Mouse (Mus musculus) kidney, adult 18-20 months (tissue): ENCODE data around the gene Gyg.
A peak's percentile ranks its signal among the peaks of the same experiment; 100 is the strongest.

Experiments used
- DNase-seq: peaks from one replicate; pipeline ENCODE4 v3.0.0; 2021

The Gyg gene

DNA sequence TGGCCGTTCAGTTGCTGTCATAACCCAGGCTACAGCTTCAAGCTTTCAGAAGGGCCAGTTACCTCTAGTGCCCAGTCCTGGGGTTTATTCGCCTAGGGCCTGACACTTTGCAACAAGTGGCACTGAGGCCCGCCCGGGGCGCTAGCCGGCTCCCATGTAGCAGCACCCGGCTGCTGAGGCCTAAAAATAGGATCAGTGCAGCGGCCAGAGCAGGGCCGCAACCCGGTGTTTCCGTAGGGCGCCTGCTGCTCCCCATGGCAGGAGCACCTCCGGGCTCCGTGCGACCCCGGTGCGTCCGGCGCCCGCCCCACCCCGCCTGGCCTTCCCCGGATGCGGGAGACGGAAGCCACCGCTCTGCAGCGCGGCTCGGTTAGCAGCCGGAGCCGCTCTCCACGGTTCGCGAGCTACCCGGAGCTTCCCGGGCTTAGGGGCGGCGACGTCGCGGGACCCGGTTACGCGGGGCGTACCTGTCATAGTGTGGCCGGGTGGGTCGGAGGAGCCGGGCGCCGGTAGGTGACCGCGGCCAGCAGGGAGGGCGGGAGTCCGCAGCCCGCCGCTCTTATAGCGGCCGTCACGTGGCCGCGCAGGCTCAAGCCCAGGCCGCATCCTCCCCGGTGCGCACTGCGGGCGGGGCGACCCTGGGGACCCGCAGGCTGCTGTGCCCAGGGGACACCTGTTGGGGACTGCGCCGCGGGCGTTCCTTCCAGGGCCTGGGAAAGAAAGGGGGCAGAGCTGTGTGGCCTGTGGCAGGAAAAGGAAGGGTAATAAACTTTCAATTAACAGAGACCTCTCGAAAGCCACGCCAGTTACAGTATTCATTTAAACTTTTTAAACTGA is at the start of gene Gyg:
Gene Gyg (minus strand): TSS at position 787 of the 837 bp plus-strand sequence.
- peak; percentile 80 for DNase-seq

DNA sequence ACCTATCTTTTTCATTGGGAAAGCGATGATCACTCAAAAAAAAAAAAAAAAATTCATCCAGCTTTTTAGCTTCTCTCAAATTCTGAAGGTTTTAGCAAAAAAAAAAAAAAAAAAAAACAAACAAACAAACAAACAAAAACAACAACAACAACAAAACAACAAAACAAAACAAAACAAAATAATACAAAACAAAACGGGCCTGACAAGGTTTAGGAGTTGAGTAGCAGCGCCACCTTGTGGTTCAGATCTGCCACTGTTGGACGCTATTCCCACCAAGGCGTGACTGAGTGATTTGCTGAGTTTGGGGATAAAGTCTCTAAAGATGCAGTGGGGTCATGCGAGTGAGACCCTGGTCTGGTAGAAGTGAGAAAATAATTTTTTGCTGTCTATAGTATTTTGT is 43.8 kb upstream of the Gyg start:
- peak; percentile 57 for DNase-seq

DNA sequence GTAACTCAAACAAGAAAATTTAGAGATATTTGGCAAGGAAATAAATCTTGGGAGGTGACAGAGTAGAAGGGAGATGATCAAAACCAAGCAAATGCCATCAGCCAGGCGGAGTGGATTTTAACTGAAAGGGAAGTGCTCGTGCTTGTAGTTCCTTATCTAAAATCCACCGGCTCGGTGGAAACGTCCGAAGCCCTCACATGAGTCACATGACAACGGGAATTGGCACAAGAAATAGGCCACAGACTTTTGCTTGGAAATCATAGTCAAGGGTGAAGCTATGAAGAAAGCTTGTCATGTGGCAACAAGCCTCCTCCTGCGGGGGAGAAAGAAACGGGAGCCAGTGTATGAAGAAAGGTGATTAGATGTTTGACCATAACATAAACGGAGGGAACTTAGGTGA is 42.8 kb upstream of the Gyg start:
- DNase-seq: no peak

DNA sequence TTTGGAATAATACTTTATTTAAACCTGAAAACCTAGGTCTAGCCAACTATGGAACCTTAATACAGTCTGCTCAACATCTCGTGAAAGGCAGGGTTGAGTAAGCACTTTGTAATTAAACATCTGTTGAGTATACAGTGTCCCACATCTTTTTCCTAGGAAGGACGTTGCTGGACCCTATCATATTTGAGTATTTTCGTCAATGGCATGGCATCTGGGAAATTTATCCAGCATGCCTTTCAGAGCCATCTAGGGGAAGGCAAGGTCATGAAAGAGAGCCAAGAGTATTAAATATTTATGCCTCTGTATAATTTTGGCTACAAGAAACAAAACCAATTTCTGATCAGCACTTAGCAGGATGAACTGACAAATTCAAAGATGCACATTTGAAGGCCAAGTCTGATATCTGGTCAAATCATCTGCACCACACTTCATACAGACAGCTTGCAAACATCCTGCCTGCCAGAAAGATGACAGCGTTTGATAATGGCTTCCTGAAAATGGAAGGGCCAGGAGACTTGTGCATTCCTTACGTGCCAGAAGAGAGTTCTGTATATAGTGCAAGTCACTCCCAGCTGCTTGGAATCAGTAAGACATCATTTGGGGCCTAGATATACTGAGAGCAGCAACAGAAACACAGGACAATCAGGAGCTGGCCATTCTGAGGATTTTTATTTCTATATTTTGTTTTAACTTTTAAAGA is 34.0 kb upstream of the Gyg start:
- no peak for DNase-seq

DNA sequence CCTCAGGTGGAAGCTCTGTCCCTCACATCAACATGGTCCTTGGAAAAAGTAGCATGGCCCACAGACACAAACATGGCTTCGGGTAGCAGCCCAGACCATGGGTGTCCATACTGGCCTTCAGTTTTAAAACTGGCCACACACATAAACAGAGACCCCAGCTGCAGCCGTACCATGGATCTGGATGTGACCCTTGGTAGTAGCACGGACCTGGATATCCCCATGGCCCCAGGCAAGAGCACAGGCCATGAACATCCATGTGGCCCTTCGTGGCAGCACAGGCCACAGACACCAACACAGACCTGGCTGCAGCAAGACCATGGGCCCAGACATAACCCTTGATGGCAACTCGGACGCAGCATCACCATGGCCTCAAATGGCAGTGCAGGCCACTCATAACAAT is 17.3 kb upstream of the Gyg start:
- no peak for DNase-seq

DNA sequence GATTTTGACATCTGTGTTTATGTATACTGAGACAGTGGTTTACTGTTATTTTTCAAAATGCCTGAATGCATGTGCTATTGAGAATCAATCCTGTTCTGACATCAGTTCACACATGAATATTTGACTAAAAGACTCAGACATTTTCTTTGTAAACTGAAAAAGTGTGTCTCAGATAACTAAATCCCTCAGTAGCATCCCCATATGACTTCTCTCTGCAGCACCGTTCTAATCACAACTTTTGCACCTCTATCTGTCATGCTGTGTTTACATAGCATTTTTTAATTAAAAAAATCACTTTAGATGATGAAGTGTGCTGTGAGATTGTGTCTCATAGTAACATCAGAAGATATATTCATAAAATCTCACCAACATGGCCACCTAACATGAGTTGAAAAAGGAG is 12.4 kb upstream of the Gyg start:
- DNase-seq: no peak

DNA sequence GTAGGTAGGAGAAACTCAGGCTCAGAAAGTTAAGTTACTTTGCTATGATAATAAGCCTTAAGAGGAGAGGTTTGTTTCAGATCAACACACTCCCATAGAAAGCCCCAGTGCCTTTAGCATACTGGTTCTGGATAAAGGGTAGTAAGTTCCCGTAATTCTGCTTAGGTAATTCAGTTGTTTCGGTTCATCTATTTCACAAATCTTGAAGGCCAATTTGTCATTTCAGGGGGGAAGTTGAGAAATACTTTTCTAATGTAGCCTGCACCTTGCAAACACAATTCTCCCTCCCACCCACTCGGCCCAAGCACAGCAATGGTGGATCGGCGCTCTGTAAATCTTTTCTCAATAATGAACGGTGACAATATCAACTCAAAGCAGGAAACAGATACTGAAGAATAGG is 359 bp upstream of the Gyg start:
- no peak for DNase-seq

DNA sequence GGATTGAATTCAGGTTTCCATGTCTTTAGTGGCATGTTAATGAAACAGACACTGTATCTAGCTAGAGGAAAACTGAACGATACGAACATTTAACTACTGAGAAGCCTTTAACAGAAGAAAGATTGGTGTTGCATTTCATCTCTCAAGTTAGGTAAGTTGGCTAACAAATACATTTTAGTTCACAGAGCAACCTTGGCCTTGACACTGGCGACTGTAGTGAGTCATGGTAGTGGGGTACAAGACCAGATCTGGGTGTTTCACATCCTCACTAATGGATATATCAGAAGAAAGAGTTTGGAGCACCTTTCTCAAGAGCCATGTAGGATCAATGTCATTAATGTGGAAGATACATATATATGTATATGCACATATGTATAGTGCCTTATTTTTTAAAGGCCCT is 3.5 kb downstream of the Gyg start:
- no peak for DNase-seq

DNA sequence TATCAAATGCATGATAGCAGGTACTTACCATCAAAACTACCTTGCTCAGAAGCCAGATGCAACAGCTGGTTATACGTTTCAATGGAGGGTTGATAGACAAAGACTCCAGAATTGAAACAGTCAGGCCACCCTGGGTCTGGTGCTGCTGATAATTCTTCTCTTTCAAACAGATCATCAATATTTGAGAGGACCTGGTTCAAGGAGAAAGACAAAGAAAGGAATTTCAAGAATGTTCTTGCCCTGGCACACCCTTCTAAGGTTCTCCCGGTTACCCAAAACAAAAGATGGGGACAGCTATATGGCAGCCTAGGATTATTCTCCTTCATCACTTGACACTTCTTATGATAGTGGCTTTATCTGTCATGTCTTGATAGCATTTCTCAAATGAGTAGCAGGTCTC is 4.6 kb downstream of the Gyg start:
- no peak for DNase-seq

DNA sequence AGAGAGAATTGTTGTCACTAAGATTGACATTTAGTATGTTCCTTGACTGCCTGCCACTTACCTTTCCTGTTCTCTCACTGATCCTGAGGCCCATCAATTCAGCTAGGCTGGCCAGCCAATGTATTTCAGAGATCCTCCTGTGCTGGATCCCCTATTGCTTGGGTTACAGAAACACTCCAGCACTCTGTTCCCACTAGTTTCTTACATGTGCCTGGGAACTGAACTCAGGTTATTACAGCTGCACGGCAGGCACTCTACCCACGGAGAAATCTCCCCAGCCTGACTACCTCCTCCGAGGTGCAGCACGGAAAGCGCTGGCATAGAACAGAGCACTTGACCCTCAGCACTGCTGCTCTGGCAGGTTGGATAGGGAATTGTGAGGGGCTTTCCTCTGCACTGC is 7.5 kb downstream of the Gyg start:
- DNase-seq: no peak

DNA sequence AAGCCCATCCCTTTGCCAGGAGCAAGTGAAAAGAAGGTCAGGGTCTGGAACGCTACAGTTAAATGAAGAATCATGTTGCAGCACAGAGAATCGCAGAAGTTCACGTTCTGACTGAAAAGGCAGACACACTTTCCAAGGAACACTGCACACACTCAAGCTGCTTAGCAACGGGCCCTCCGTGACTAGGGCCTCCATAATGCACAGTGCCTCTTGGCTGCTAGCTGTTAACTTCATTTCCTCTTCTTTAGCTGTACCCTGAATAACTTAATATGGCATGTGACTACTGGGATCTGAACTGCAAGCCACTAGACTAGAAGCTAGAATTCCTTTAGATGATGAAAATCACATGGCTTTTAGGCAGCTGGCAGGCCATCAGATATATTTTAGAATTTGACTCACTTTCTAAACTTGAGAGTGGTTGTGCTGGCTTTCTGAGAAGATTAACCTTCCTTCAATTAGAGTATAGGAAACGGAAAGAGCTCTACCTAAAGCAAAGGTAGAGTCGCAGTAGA is 8.2 kb downstream of the Gyg start:
- no peak for DNase-seq

DNA sequence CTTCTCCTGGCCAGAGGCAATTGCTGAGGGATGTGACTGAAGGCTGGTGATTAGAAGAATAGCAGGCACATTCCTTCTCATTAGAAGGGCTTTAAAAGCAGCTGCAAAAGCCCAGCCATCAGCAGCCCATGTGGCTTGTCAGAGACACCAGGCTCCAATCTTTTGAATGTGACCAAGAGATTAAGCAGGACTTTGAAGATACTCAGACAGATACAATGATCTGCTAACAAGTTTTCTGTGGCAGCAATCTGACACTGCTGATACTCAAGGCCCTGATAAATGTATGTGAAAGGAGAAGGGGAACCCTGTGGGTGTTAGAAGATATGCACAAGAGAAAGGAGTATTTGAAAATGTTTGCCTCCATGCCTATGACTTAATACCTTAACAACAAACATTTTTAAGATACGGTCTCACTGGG is 9.4 kb downstream of the Gyg start:
- no peak for DNase-seq

DNA sequence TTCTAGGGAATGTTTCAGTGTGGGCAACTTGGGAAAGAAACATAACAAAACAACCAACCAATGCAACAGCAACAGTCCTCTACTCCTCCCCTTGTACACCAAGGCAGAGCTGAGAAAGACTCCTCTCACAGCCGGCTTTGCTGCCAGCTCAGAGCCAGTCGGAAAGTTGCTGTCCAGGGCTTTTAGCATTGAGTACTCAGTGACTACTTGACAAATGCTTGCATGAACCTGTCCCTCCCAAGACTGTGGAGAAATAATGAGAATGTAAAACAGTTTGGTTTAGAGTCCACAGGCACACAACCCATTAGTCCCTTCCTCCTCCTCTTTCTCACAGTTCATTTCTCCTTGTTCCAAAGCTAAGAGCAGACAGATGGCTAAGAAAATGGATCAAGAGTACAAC is 10.7 kb downstream of the Gyg start:
- no peak for DNase-seq

DNA sequence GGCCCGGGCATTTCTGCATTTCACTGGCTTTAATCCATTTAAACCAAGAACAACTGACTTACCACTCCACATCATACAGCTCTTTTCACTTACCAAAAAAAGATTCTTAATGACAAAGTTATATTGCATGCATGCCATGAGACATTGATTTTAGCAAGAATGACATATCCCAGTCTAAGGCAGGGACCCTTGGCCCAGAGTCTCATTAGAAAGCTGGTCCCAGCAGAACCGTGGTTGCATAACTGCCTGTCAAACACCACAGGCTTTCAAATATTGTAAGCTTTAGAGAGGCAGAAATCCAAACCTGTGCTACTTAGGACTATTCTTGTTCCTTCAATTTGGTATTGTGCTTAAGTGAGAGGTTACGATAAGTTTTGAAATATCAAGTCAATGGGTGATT is 11.4 kb downstream of the Gyg start:
- DNase-seq: no peak

DNA sequence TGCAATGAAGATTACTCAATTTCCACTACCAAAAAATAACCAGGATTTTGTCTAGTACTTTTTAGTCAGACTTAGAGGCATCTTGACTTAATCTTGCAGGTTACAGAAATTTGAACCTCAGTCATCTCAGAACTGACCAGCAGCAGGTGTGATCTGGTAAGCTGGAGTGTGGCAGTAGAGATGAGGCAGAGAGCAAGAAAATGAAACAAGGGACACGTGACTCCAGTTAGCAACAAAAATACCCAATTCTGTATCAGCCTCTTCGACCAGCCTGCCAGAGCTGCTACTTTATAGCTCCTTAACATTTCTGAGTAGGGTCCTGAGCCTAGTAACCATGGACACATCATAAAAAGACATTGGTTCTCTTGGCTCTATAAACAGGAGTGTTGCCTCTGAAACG is 12.5 kb downstream of the Gyg start:
- no peak for DNase-seq

DNA sequence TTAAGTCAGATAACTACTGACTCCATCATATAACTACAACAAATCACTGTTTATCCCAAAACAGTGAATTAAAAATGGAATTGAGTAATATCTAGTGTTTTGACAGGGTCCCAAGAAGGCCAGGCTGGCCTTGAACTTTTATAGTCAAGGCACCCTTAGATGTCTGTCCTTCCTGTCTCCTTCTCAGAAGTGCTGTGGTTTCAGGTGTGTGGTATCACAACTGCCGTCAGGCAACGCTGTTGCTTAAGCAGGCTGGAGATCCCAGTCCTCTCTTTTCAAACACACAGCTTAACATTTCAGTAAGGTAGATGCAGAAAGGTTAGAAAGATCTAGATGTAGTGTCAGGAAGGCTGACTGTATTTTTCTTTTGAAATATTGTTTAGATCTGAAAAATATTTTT is 13.0 kb downstream of the Gyg start:
- no peak for DNase-seq

DNA sequence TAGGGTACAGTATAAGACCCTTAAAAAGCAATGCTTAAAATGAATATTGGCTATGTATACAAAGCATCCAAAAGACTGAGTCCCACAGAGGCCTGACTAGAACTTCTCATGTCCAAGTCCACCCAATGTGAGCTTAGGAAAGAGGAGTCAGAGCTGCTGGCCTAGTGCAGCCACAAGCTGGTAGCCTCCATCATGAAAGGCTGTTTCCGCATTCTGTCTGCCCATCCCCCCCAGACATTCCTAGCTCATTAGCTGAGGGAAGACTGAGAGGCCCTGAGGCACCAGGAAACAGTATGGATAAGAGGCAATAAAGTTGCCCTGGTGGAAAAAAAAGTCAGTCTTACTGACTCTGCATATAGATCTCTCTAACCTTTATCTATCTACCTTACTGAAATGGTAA is 13.4 kb downstream of the Gyg start:
- no peak for DNase-seq

DNA sequence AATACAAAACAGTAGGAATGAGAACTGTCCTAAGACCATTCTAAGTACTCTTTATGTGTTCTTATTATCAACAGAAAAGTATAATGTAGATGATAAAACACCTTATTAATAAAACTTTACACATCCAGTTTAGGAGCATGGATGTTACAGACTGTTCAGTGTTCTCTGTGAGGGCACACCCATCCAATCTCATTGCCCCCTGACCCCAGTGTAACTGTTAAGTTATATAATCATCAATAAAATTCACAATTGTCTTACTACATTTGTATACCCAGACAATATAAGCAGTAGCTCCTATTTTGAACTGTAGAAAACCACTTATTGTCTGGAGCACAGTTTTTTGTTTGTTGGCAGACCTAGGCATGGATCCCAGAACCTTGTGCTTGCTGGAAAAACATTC is 13.9 kb downstream of the Gyg start:
- no peak for DNase-seq

DNA sequence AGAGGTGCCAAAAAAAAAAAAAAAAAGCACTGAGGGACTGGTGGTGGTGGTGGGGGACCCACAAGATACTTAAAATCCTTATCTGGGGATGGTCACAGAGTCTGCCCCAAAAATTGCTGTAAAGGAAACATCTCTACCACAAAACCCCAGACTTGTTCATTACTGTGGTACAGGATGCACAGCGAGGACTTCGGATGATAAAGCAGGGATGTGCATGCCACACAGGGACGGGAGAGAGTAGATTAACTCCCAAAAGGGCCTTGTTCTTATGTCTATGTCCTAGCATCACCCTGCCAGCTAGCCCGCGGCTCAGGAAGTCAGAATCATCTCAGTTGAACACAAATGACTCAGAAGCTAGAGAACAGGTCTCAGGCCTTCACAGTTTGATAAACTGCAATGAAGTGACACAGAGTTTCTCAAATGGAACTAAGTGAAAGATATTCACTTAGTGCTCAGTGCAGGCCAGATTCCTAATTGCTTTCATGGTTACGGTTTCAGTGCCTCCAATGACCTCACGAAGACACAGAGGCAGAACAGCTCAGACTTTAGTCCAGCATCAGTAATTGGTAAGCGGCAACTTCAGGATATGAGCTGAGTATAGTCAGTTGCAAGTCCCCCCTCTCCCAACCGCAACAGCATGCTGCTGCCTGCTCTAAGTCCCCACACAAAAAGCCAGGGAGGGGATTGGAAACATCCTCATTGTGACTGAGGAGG is 18.1 kb downstream of the Gyg start:
- no peak for DNase-seq

DNA sequence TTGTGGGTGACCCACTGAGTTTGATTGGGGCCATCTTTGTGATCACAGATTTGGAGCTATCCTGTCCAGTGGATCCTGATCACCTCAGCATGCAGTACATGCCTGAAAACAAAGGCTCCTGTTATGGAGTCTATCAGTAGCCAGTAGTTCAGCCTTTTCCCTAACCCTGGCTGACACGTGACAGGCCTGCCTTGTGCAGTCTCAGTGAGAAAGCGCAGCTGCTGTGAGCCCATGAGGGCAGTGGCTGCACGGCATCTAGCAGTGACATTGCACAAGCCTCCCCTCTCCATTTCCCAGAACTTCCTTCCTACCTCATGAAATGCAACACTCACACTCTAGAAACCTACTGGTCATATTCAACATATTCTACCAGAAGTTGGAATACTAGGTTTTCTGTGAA is 20.6 kb downstream of the Gyg start:
- no peak for DNase-seq

DNA sequence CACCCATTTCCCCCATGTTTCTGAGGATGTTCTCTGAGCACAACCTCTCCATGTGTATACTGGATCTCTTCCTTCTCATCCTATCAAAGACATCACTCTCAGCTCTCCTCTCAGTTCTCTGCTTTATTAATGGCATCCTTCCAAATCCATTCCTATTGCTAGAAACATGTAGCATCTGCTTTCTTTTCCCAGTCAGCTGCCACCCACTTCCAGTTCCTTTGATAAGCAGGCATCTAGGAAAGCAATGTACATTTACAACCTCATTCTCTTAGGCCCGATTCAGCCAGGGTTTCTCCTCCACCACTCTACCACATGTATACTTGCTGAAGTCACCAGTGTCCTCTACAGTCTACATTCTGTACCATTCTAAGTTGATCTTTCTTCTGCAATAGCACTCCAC is 21.4 kb downstream of the Gyg start:
- DNase-seq: no peak

DNA sequence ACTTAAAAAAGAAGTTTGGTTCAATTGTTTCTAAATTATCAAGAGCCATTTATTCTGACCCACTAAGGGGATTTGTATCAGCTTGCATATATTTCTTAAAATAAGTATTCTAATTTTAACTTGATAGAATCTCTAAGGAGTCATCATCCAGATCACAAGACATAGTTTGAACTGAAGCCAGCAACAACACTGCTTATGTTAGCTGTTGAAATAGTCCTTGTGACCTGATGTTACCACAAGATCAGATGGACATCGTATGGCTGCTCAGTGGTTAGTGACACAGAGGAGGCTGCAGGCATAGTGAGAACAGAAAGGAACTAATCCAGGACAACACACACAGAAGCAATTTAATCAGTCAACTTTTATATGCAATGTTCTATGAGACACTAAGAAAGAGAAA is 22.4 kb downstream of the Gyg start:
- DNase-seq: no peak

DNA sequence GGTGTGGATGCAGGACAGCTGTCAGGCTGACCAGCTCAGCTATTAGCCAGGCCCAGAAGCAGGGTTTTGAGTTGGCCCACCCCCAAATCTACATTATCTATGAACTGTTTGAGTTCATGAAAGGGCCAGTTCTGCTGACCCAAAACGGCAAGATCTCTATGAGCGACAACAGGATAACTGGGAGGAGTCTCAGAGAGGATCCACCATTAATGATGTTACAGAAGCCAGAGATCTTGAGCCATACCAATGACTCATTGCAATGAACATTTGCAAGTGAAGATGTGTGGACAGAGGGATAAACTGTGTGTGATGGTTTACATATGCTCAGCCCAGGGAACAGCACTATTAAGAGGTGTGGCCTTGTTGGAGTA is 23.8 kb downstream of the Gyg start:
- no peak for DNase-seq
